Mouse (Mus musculus) CH12.LX (cell line): ENCODE data around the gene Emc6. TPM values are rescaled to one million over a fixed set of nuclear protein-coding genes. Genes with fewer than 3 reads are reported as not detected.
A peak's percentile ranks its signal among the peaks of the same experiment; 100 is the strongest.

ENCODE experiments used
- DNase-seq: peaks from one replicate; pipeline ENCODE4 v3.0.0-alpha.2; 2013; ENCODE audit errors: extremely low read depth
- H3K27ac ChIP-seq: 2 replicates; pipeline ENCODE4 v1.5.1; 2012; ENCODE audit warnings: low read depth, mild to moderate bottlenecking, control low read depth, moderate library complexity; ENCODE audit not compliant: insufficient read depth
- H3K27me3 ChIP-seq: replicated peaks from 2 replicates; pipeline ENCODE3; 2012; ENCODE audit warnings: inconsistent platforms
- H3K36me3 ChIP-seq, 2 experiments: replicated peaks in 1 of 2; 2 replicates each; pipeline versions ENCODE3 to v1.6.1; 2012; ENCODE audit warnings: inconsistent platforms in 1 of 2, low read length in 1 of 2, mild to moderate bottlenecking in 1 of 2, mixed read lengths in 1 of 2, moderate library complexity in 1 of 2; ENCODE audit not compliant: control insufficient read depth in 1 of 2, insufficient read depth in 1 of 2
- H3K4me1 ChIP-seq, 2 experiments: 2 replicates each; pipeline ENCODE4 v1.6.1; 2012; ENCODE audit warnings: inconsistent platforms in 1 of 2, moderate library complexity in 1 of 2; ENCODE audit not compliant: insufficient read depth in 2 of 2, control insufficient read depth in 1 of 2
- H3K4me2 ChIP-seq: 2 replicates; pipeline ENCODE4 v1.6.1; 2012; ENCODE audit warnings: low read depth, mild to moderate bottlenecking, control low read depth; ENCODE audit not compliant: poor library complexity, insufficient read depth, severe bottlenecking
- H3K4me3 ChIP-seq, 3 experiments: fragments of 150-350 bp in 1 of 3; sonication (generic) in 1 of 3; replicated peaks in 1 of 3; 2 replicates each; pipeline versions ENCODE3 to v1.5.1; 2011 to 2012; ENCODE audit warnings: low read depth in 2 of 3, low read length in 2 of 3, mild to moderate bottlenecking in 2 of 3, moderate library complexity in 2 of 3, control low read depth in 1 of 3, improper control_type of control experiment in 1 of 3, inconsistent platforms in 1 of 3, mixed read lengths in 1 of 3; ENCODE audit not compliant: poor library complexity in 1 of 3
- H3K79me2 ChIP-seq: replicated peaks from 2 replicates; pipeline ENCODE4 v1.6.1; 2012; ENCODE audit warnings: mild to moderate bottlenecking, moderate library complexity; ENCODE audit not compliant: control insufficient read depth, poor library complexity, insufficient read depth, severe bottlenecking; ENCODE audit errors: extremely low read depth
- H3K9ac ChIP-seq: 2 replicates; pipeline ENCODE4 v1.6.1; 2012; ENCODE audit warnings: low read depth, mild to moderate bottlenecking, control low read depth, moderate library complexity; ENCODE audit not compliant: insufficient read depth
- H3K9me3 ChIP-seq: replicated peaks from 2 replicates; pipeline ENCODE3; 2012; ENCODE audit warnings: low read length, inconsistent platforms, mixed read lengths
- BHLHE40 ChIP-seq: IDR thresholded peaks from 2 replicates; pipeline ENCODE4 v1.6.1; 2011; ENCODE audit warnings: mild to moderate bottlenecking, low read depth, low read length, improper control_type of control experiment
- CHD1 ChIP-seq: IDR thresholded peaks from 2 replicates; pipeline ENCODE4 v1.6.1; 2012; ENCODE audit warnings: low read depth, low read length, improper control_type of control experiment, inconsistent platforms
- CTCF ChIP-seq, 2 experiments: IDR thresholded peaks in 1 of 2; conservative IDR thresholded peaks in 1 of 2; 2 replicates each; pipeline ENCODE4 v1.5.1; 2011 to 2012; ENCODE audit warnings: low read depth in 2 of 2, low read length in 2 of 2, improper control_type of control experiment in 1 of 2, inconsistent platforms in 1 of 2, mild to moderate bottlenecking in 1 of 2, moderate library complexity in 1 of 2
- ELF1 ChIP-seq: IDR thresholded peaks from 2 replicates; pipeline ENCODE4 v1.6.1; 2014; ENCODE audit warnings: low read depth, mild to moderate bottlenecking, inconsistent platforms, low read length, improper control_type of control experiment
- EP300 ChIP-seq: IDR thresholded peaks from 2 replicates; pipeline ENCODE4 v1.6.1; 2011; ENCODE audit warnings: low read length, improper control_type of control experiment
- ETS1 ChIP-seq: conservative IDR thresholded peaks from 2 replicates; pipeline ENCODE4 v1.6.1; 2012; ENCODE audit warnings: low read depth, mild to moderate bottlenecking, inconsistent platforms, low read length, improper control_type of control experiment, moderate library complexity
- GABPA ChIP-seq: IDR thresholded peaks from 2 replicates; pipeline ENCODE4 v1.6.1; 2012; ENCODE audit warnings: low read depth, low read length, improper control_type of control experiment, inconsistent platforms; ENCODE audit not compliant: insufficient replicate concordance
- IRF4 ChIP-seq: IDR thresholded peaks from 2 replicates; pipeline ENCODE4 v1.6.1; 2014; ENCODE audit warnings: low read depth, mild to moderate bottlenecking, inconsistent platforms, low read length, improper control_type of control experiment
- JUND ChIP-seq: conservative IDR thresholded peaks from 2 replicates; pipeline ENCODE4 v1.6.1; 2011; ENCODE audit warnings: low read depth, low read length, improper control_type of control experiment
- KAT2A ChIP-seq: IDR thresholded peaks from 2 replicates; pipeline ENCODE4 v1.6.1; 2012; ENCODE audit warnings: low read length, improper control_type of control experiment, inconsistent platforms; ENCODE audit not compliant: insufficient replicate concordance
- MAX ChIP-seq: IDR thresholded peaks from 2 replicates; pipeline ENCODE4 v1.6.1; 2011; ENCODE audit warnings: low read length, improper control_type of control experiment
- MEF2A ChIP-seq: IDR thresholded peaks from 2 replicates; pipeline ENCODE4 v1.6.1; 2014; ENCODE audit warnings: low read depth, mild to moderate bottlenecking, inconsistent platforms, low read length, improper control_type of control experiment, borderline replicate concordance
- MXI1 ChIP-seq: IDR thresholded peaks from 2 replicates; pipeline ENCODE4 v1.6.1; 2011; ENCODE audit warnings: mild to moderate bottlenecking, low read depth, low read length, improper control_type of control experiment
- MYC ChIP-seq: IDR thresholded peaks from 2 replicates; pipeline ENCODE4 v1.6.1; 2011; ENCODE audit warnings: low read depth, mild to moderate bottlenecking, improper control_type of control experiment, low read length
- NRF1 ChIP-seq: IDR thresholded peaks from 2 replicates; pipeline ENCODE4 v1.6.1; 2014; ENCODE audit warnings: low read depth, mild to moderate bottlenecking, inconsistent platforms, low read length, improper control_type of control experiment, moderate library complexity
- POLR2A ChIP-seq: IDR thresholded peaks from 2 replicates; pipeline ENCODE4 v1.6.1; 2011; ENCODE audit warnings: low read depth, mild to moderate bottlenecking, improper control_type of control experiment, low read length
- RAD21 ChIP-seq: IDR thresholded peaks from 2 replicates; pipeline ENCODE4 v1.6.1; 2011; ENCODE audit warnings: low read depth, mild to moderate bottlenecking, low read length, improper control_type of control experiment, moderate library complexity
- RCOR1 ChIP-seq: conservative IDR thresholded peaks from 2 replicates; pipeline ENCODE4 v1.6.1; 2012; ENCODE audit warnings: low read depth, mild to moderate bottlenecking, inconsistent platforms, low read length, improper control_type of control experiment
- SMC3 ChIP-seq: IDR thresholded peaks from 2 replicates; pipeline ENCODE4 v1.6.1; 2011; ENCODE audit warnings: low read depth, low read length, improper control_type of control experiment
- TBP ChIP-seq: conservative IDR thresholded peaks from 2 replicates; pipeline ENCODE4 v1.6.1; 2011; ENCODE audit warnings: low read depth, low read length, improper control_type of control experiment
- TCF12 ChIP-seq: IDR thresholded peaks from 2 replicates; pipeline ENCODE4 v1.6.1; 2014; ENCODE audit warnings: low read depth, mild to moderate bottlenecking, inconsistent platforms, low read length, improper control_type of control experiment
- UBTF ChIP-seq: IDR thresholded peaks from 2 replicates; pipeline ENCODE4 v1.6.1; 2012; ENCODE audit warnings: low read depth, mild to moderate bottlenecking, inconsistent platforms, low read length, improper control_type of control experiment, moderate library complexity
- USF2 ChIP-seq: conservative IDR thresholded peaks from 2 replicates; pipeline ENCODE4 v1.6.1; 2011; ENCODE audit warnings: low read depth, low read length, improper control_type of control experiment
- ZKSCAN1 ChIP-seq: IDR thresholded peaks from 2 replicates; pipeline ENCODE4 v1.6.1; 2012; ENCODE audit warnings: low read depth, inconsistent platforms, low read length, improper control_type of control experiment, borderline replicate concordance
- dilution Hi-C: fragments of 300-500 bp; cut with MboI; formaldehyde crosslinking; loops from 2 replicates; pipeline ENCODE4 v1.14.3; 2020; ENCODE audit warnings: low sequenced_read_pairs; ENCODE audit not compliant: extremely low pct_unique_long_range_greater_than_20kb, extremely low pct_ligation_motif_present
- in situ Hi-C: fragments of 300-500 bp; cut with MboI; formaldehyde crosslinking; loops from 3 replicates; pipeline ENCODE4 v1.14.3; 2019; ENCODE audit warnings: low sequenced_read_pairs, low pct_ligation_motif_present, low pct_unique_long_range_greater_than_20kb, mixed read lengths
- polyA plus RNA-seq: library from polyadenylated mRNA; unstranded; fragments of >175 nt; gene quantifications from 2 replicates; pipeline ENCODE4 v1.2.1, GENCODE M21; 2012; ENCODE audit warnings: low read depth; ENCODE audit not compliant: insufficient read length
- total RNA-seq, 2 experiments: library from RNA; depleted of rRNA; stranded (reverse); fragments of 300-350 nt in 1 of 2; fragments of >200 nt in 1 of 2; gene quantifications; 2 replicates each; pipeline ENCODE4 v1.2.3; 2012 to 2014

Gene Emc6
- total and polyA plus RNA-seq, 3 experiments = 124 to 292 (median 138) TPM

DNA sequence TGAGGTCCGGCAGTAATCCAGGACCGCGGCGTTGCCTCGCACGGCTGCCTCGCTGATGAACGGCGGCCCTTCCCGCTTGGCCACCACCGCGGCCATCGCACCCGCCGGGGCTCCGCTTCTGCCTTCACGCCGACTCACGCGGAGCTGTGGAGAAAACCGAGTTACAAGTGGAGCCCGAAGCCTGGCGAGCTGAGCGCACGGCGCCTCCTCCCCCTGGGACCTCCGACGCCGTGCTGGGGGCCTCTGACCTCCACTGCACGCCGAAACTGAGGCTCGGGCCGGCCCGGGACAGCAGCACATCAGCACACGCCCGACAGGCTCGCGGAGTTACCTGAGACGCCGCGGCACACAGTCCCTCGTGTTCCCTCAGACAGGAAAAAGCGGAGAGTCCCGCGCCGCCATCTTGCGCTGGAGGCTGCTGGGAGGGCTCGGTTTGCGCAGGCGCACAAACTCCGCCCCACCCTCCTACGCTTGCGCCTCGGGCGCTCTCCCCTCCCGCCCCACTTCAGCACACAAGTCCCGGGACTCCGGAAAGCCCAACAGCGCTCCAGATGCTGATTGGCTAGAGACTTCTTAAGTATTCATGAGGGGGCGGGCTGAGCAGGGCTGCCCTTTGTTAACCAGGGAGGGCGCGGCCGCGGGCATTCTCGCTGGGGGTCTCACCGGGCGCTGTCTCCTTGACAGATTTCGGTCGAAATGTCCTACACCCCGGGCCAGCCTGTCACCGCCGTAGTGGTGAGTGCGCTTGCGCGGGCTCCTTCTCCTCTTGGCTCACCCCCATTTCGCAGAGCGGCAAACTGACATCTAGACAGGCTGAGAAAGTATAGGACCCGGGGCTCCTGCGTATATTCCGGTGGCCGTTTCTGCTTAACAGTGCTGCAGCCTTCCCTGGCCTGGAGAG lies at the start of gene Emc6, which contains the start of gene Tax1bp3 (continued):
- peak; percentile 81 for TF ChIP-seq TBP

DNA sequence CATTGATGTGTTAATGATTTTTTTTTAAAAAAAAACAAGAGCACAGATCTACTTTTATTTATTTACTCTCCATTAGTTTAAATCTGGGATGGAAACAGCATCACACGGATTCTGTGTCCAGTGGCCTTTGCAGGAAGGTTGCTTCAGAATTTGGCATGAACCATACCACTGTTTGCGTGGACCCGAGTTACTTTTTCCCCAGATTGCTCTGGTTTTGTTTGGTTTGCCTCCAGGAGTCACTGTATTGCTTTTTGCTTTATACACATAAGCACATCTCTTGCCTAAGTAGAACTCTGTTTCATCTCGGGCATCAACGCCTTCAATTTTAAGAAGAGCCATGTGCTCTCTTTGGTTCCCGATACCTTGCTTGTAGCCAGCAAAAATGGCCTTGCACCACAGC lies 49.0 kb upstream of the Emc6 start:
- Histone ChIP-seq H3K9ac (no peak overlapping the region), H3K4me2 (no peak overlapping the region), H3K4me3 (no peak overlapping the region), H3K4me1 (no peaks in the 10 kb centered on the region), H3K79me2 (no peaks in the 10 kb centered on the region), H3K27ac (no peak overlapping the region), H3K36me3 (no peaks in the 10 kb centered on the region), H3K27me3 (peaks cover 49% of the 10 kb centered on the region), H3K9me3 (peaks cover 3% of the 10 kb centered on the region)
- TF ChIP-seq POLR2A (no peak), RCOR1 (no peak), BHLHE40 (no peak), USF2 (no peak), MXI1 (no peak), IRF4 (no peak), ETS1 (no peak), CHD1 (no peak), CTCF (conservative IDR thresholded peaks at IDR 0.05 in 1 of 2, IDR thresholded peaks at IDR 0.05 in 1 of 2; ENCODE audit: low read depth in 2 of 2, low read length in 2 of 2) (no peak), JUND (no peak), MEF2A (no peak), GABPA (no peak), TBP (no peak), ZKSCAN1 (no peak), EP300 (no peak)
- dilution Hi-C loops = no loop called here
- in situ Hi-C loops = no loop called here
- no peak for DNase-seq

DNA sequence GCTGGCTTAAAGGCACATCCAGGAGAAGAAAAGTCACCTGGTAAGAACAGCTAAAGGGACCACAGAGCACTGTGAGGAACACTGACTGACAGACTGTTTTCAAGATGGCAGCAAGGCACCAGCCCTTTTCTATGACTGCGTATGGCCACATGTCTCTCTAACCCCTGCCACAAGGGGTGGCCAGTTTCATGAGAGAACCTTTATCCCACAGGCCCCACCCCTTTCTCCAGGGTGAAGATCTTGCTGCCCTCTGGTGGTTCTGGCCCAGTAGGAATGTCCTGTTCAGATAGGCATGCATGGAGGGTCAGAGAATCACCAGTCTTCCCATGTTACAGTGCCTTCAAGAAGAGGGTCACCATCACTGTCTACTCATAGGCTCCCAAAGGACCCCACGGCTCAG lies 47.1 kb upstream of the Emc6 start:
- TF ChIP-seq KAT2A = no peak
- TF ChIP-seq ELF1 = no peak
- TF ChIP-seq SMC3 = peak; percentile 62
- TF ChIP-seq MAX = peak; percentile 41; the same call in 1 of the 2 replicates
- TF ChIP-seq POLR2A = no peak
- peak; percentile 49 for TF ChIP-seq RAD21
- TF ChIP-seq JUND = no peak
- no peak for TF ChIP-seq CHD1
- no peak for TF ChIP-seq USF2
- no peak for TF ChIP-seq UBTF
- TF ChIP-seq CTCF (conservative IDR thresholded peaks at IDR 0.05 in 1 of 2, IDR thresholded peaks at IDR 0.05 in 1 of 2; ENCODE audit: low read depth in 2 of 2, low read length in 2 of 2) = peak in 1 of 2 experiments; percentile 87; a peak in 2 of 4 replicates
- 0 out of 2 replicates have a peak, but pooled peaks have one; percentile 9 for TF ChIP-seq NRF1
- TF ChIP-seq MYC = peak; percentile 75
- no peak for TF ChIP-seq TCF12
- TF ChIP-seq ZKSCAN1 = no peak
- Histone ChIP-seq H3K4me2 (no peak overlapping the region), H3K36me3 (no peaks in the 10 kb centered on the region), H3K27me3 (peaks cover 35% of the 10 kb centered on the region), H3K4me1 (no peaks in the 10 kb centered on the region), H3K79me2 (no peaks in the 10 kb centered on the region), H3K4me3 (no peak overlapping the region), H3K9me3 (peaks cover 5% of the 10 kb centered on the region), H3K27ac (no peak overlapping the region), H3K9ac (no peak overlapping the region)
- in situ Hi-C loops (no loop called here), dilution Hi-C loops (no loop called here)
- DNase-seq = peak; percentile 66
